Mouse (Mus musculus): ENCODE results near the gene Lgals4.
A peak's percentile ranks its signal among the peaks of the same experiment; 100 is the strongest.

Lgals4 gene

GRCm38 (mm10) chr7:28833723-28834347 lies at the start of gene Lgals4:
Lgals4 (plus strand) TSS chr7:28833854.
- DNase-seq (ENCODE audit: low read depth): no peak

DNA sequence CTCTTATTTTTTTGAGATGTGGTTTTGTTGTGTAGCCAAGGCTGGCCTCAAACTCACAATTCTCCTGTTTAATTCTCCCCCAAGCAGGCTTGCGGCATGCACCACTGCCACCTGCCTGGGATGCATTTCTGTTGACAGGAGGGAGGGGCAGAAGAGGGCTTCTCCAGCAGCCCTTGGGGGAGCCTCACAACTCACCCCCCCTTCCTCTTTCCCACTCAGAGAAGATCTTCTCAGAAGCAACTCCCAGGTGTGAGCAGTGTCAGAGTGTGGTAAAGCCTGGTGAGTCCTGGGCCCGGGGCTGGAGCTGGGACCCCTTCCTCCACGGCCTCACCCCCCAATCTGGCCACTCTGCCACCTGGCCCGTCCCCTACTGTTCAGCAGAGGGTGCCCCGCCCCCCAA lies 48.5 kb upstream of the Lgals4 start:
- DNase-seq (ENCODE audit: low read depth): no peak

DNA sequence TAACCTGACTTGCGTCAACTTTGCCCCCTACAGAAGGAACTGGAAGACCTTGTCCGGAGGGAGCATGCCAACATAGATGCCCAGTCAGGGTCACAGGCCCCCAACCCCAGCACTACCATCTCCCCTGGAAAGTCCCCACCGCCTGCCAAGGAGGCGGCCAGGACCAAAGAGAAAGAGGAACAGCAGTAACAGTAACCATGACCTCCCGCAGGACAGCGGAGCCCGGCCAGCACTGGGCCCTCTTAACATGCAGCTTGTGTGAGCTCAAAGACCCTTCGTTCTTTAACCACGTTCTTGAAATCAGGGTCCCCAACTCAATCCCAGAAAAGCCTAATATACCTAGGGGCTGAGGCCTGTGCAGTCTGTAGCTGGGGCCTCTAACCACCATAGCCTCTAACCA lies 45.8 kb upstream of the Lgals4 start:
- DNase-seq (ENCODE audit: low read depth): no peak

GRCm38 (mm10) chr7:28788307-28789195 lies 45.1 kb upstream of the Lgals4 start, which contains the start of gene Rinl:
Rinl (plus strand) TSS chr7:28788969.
- no peak for DNase-seq (ENCODE audit: low read depth)

DNA sequence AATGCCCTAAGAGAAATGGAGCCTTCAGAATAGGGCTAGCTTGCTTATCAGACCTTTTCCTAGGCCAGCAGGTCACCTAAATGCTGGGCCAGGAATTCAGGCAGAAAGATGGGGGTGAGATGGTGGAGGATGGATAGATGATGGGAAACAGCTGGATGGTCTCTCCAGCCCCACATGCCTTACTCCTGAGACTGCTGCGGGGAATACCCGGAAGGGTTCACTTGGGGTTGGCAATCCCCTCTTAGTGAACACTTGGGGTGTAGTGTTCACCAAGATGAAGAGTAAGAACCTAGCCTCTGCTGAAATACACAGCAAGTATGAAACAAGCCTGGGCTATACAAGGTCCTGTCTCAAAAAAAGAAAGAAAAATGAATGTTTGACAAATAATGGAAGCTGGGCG lies 44.4 kb upstream of the Lgals4 start:
- peak; percentile 57 for DNase-seq (ENCODE audit: low read depth)

- peak; percentile 69 for DNase-seq (ENCODE audit: low read depth)
Measured at GRCm38 (mm10) chr7:28790066-28790806, 43.4 kb upstream of the Lgals4 start.

DNA sequence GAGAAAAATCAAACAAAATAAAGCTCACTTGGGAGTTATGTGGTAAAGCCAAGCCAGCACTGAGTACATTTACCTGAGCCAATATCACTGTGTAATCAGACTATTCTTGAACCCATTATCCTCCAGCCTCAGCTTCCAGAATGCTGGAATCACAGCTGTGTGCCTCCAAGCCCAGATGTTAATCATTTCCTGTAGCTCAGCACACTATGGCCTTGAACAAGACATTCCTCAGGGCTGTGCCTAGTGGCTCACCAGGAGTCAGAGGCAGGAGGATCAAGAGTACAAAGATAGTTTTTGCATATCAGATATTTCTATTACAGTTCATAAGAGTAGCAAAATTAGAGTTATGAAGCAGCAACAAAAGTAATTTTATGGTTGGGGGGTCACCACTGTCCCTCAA lies 41.9 kb upstream of the Lgals4 start:
- DNase-seq (ENCODE audit: low read depth): no peak

GRCm38 (mm10) chr7:28792391-28793185 lies 41.1 kb upstream of the Lgals4 start:
- DNase-seq (ENCODE audit: low read depth): no peak

DNA sequence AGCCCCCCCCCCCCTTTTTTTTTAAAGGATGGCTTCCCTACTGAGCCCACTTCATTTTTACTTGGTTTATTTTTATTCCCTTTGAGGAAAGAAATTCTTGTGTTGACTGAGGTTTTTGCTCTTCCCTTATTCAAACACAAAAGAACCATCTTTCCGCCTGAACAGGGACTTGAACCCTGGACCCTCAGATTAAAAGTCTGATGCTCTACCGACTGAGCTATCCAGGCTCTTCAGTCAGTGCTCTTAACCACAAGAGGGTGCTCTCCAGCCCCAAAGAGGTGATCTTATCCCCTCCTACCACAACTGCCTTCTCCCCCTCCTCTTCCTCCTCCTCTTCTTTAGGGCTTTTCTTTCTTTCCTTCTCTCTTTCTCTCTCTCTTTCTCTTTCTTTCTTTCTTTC lies 39.8 kb upstream of the Lgals4 start:
- peak; percentile 50 for DNase-seq (ENCODE audit: low read depth)

GRCm38 (mm10) chr7:28794496-28794895 lies 39.2 kb upstream of the Lgals4 start:
- no peak for DNase-seq (ENCODE audit: low read depth)

- no peak for DNase-seq (ENCODE audit: low read depth)
Measured at GRCm38 (mm10) chr7:28795832-28796231, 37.8 kb upstream of the Lgals4 start.

GRCm38 (mm10) chr7:28796562-28796975 lies 37.1 kb upstream of the Lgals4 start:
- peak; percentile 45 for DNase-seq (ENCODE audit: low read depth)

- no peak for DNase-seq (ENCODE audit: low read depth)
Measured at GRCm38 (mm10) chr7:28799994-28800393, 33.7 kb upstream of the Lgals4 start.

- peak; percentile 77 for DNase-seq (ENCODE audit: low read depth)
Measured at GRCm38 (mm10) chr7:28801451-28801850, 32.2 kb upstream of the Lgals4 start.

DNA sequence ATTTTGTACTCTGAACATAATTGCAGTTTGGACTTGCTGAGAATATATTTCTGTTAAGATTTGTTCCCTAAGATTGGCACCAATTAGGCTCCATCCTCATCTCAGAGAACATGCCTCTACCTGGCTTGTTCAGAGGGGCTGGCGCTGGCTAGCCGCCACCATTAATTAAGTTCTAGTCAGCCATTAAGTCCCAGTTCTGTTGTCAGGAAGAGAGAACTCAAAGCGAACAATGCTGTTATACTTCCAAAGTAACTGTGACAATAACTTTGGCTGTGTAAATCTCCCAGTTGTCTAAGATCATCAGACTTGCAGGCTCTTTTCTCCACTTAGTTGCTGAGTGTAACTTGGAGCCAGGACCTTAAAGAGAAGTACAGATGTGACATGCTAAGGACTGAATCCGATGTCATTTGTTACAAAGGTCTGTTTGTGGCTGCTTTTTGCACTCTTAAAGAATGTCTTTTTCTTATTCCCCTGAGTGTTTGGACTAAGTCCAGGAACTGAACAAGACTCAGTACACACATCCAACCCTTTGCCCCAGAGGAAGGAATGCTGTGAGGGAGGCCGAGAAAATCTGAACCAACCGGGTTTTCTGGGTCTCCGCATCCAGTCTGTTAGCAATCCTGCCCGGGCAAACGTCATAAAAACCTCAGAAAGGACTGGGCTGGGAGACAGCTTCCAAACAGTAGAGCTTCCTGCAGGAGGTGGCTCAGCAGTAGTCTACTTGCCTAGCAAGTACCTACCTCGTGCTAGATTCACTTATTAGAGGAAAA lies 31.6 kb upstream of the Lgals4 start:
- peak; percentile 94 for DNase-seq (ENCODE audit: low read depth)

DNA sequence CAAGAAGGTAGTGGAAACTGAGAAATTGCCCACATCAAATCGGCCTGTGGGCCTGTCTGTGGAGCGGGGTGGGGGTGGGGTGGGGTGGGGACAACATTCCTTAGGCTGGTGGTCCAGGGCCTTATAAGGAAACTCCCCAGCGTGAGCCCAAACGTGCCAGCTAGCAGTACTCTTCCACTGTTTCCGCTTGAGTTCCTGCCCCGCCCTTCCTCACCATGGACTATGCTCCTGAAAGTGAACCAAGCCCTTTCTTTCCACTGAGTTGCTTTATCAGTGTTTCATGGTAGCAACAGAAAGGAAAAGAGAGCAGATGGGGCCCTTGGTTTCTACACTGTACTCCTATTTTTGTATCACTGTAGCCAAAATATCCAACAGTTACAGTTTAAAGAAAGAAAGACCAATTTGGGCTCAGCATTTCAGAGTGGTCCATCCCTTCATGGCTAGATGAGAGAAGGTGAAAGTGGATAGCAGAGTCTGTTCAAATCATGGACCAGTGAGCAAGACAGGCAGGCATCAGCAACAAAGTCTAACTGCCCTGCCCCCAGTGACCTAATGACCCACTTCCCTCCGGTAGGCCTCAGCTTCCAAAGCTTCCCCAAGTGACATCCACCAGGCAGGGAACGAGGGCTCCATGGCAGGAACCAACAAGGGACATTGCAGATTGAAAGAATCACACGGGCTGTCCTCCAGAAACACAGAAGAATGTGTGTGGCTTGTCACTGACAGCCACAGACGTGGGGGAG lies 30.6 kb upstream of the Lgals4 start:
- DNase-seq (ENCODE audit: low read depth): no peak

- DNase-seq (ENCODE audit: low read depth): no peak
Measured at GRCm38 (mm10) chr7:28803756-28804155, 29.9 kb upstream of the Lgals4 start.

DNA sequence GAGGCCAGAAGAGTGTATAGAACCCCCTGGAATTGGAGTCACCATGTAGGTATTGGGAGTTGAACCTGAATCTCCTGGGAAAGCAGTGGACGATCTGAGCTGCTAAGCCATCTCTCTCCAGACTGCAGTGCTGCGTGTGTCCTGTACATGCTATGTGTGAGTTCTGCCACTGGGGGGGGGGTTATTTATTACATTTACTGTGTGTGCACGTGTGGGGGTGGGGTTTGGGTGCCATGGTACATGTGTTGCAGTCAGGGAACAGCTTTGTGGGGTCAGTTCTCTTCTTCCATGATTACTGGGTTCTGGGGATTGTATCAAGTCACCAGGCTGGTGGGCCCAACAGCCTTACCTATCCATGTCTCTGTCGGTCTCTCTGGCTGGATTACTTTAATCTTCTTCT lies 26.8 kb upstream of the Lgals4 start:
- peak; percentile 54 for DNase-seq (ENCODE audit: low read depth)

DNA sequence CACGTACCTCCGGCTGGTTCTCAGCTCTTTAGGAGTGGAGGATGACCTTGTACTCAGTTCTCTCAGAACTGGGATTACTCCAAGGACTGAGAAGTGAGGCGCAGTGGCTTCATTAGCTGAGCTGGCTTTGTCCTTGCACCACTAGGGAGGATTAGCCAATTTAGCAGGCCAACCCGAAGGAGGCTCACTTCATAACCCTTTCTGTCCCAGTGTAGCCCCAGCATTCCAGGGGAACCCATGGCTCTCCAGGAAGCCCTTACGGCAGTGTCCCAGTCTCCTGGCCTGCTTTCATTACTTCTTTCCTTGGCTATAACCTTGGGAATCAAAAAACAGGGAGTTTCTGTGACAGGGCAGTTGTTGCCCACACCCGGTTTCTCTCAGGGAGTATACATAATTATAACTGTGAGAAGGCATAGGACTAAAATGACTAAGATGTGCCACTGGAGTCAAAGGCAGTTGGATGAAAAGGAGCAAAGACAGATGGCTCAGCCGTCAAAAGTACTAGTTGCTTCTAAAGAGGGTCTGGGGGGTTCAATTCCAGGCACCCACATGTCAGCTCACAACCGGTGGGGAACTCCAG lies 25.9 kb upstream of the Lgals4 start:
- peak; percentile 46 for DNase-seq (ENCODE audit: low read depth)
